Mouse (Mus musculus): Measurements from ENCODE around the gene Slc16a11. TPM values are rescaled to one million over a fixed set of nuclear protein-coding genes. Genes with fewer than 3 reads are reported as not detected.

Gene Slc16a11
- total and polyA plus RNA-seq, 3 experiments = 0.51 to 2.3 TPM; not detected in 1

GRCm38 (mm10) chr11:70254337-70254736 is 41.8 kb downstream of the Slc16a11 start:
- H3K27me3 ChIP-seq (replicated peaks) = peaks cover 89% of the 10 kb centered on the region
- no peak for DNase-seq (ENCODE audit: extremely low read depth)
- dilution Hi-C loops (cut with MboI; ENCODE audit: extremely low pct_ligation_motif_present, extremely low pct_unique_long_range_greater_than_20kb, low sequenced_read_pairs) = no loop called here

DNA sequence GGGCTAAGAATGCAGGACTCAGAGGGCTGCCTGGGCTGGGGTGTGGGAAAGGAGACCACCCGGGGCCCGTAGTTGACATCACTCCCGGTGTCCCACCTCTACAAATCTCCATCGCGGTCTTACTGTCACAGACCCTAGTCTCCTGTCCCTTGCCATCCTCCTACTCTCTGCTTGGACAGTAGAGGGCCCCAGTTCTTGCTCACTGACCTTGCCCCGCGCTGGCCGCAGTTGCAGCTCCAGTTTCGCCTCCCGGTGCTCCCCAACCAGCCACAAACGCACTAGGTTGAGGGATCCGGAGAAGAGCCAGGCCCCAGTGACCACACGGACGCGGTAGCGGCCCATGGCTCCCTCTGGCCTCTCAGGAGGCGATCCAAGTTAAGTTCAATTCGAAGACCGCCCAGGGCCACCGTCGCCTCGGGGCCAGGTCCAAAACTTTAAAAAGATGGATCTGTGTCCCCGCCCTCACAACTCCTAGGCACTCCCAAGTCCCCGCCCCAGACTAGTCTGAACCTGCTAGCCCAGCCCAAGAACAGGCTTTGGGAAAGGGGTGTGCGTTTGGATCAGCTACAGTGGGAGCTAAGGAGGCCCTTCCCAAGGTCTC is 42.5 kb downstream of the Slc16a11 start, which contains the start of gene Alox12:
TSS of gene Alox12 (minus strand) at position 423 of the 601 bp plus-strand sequence.
- no peak for DNase-seq (ENCODE audit: extremely low read depth)
- Histone ChIP-seq H3K36me3 (replicated peaks in 1 of 2; ENCODE audit: control insufficient read depth in 1 of 2, insufficient read depth in 1 of 2, low read length in 1 of 2) (no peaks in the 10 kb centered on the region), H3K27me3 (replicated peaks) (peaks cover 84% of the 10 kb centered on the region), H3K79me2 (replicated peaks; ENCODE audit: control insufficient read depth, extremely low read depth, insufficient read depth, poor library complexity, severe bottlenecking) (no peaks in the 10 kb centered on the region), H3K9ac (ENCODE audit: insufficient read depth, low read depth) (no peak within 1 kb of the TSS), H3K9me3 (replicated peaks; ENCODE audit: low read length) (peaks cover 3% of the 10 kb centered on the region), H3K4me1 (ENCODE audit: control insufficient read depth in 1 of 2, insufficient read depth in 2 of 2) (no peaks in the 10 kb centered on the region), H3K4me2 (ENCODE audit: insufficient read depth, low read depth, poor library complexity, severe bottlenecking) (no peak within 1 kb of the TSS), H3K27ac (ENCODE audit: insufficient read depth, low read depth) (no peak within 1 kb of the TSS), H3K4me3 (replicated peaks in 1 of 3; ENCODE audit: low read depth in 2 of 3, low read length in 2 of 3, poor library complexity in 1 of 3) (no peak within 1 kb of the TSS)
- dilution Hi-C loops (cut with MboI; ENCODE audit: extremely low pct_ligation_motif_present, extremely low pct_unique_long_range_greater_than_20kb, low sequenced_read_pairs) = no loop called here
- in situ Hi-C loops (cut with MboI; ENCODE audit: low pct_ligation_motif_present, low pct_unique_long_range_greater_than_20kb, low sequenced_read_pairs) = no loop called here
- TF ChIP-seq POLR2AphosphoS2 (IDR thresholded peaks at IDR 0.05; ENCODE audit: low read depth, low read length) = no peak
- TF ChIP-seq CTCF (conservative IDR thresholded peaks at IDR 0.05 in 1 of 2, IDR thresholded peaks at IDR 0.05 in 1 of 2; ENCODE audit: low read depth in 2 of 2, low read length in 2 of 2) = 0 out of 4 replicates have a peak, but pooled peaks of 1 of the 2 experiments have one; percentile 3

More at GRCm38 (mm10) chr11:70254337-70254736, 41.8 kb downstream of the Slc16a11 start:
- TF ChIP-seq RAD21 (IDR thresholded peaks at IDR 0.05; ENCODE audit: low read depth, low read length) = no peak
- TF ChIP-seq RCOR1 (conservative IDR thresholded peaks at IDR 0.05; ENCODE audit: low read depth, low read length) = no peak
- no peak for TF ChIP-seq USF2 (conservative IDR thresholded peaks at IDR 0.05; ENCODE audit: low read depth, low read length)
- TF ChIP-seq MAFK (IDR thresholded peaks at IDR 0.05; ENCODE audit: insufficient replicate concordance, low read length) = no peak
- no peak for TF ChIP-seq USF1 (IDR thresholded peaks at IDR 0.05; ENCODE audit: low read depth, low read length)
- no peak for TF ChIP-seq UBTF (IDR thresholded peaks at IDR 0.05; ENCODE audit: low read depth, low read length)
- no peak for TF ChIP-seq POLR2AphosphoS2 (IDR thresholded peaks at IDR 0.05; ENCODE audit: low read depth, low read length)
- Histone ChIP-seq H3K4me1 (ENCODE audit: control insufficient read depth in 1 of 2, insufficient read depth in 2 of 2) (no peaks in the 10 kb centered on the region), H3K4me3 (replicated peaks in 1 of 3; ENCODE audit: low read depth in 2 of 3, low read length in 2 of 3, poor library complexity in 1 of 3) (no peak overlapping the region), H3K79me2 (replicated peaks; ENCODE audit: control insufficient read depth, extremely low read depth, insufficient read depth, poor library complexity, severe bottlenecking) (no peaks in the 10 kb centered on the region), H3K27ac (ENCODE audit: insufficient read depth, low read depth) (no peak overlapping the region), H3K9me3 (replicated peaks; ENCODE audit: low read length) (peaks cover 3% of the 10 kb centered on the region), H3K9ac (ENCODE audit: insufficient read depth, low read depth) (no peak overlapping the region), H3K36me3 (replicated peaks in 1 of 2; ENCODE audit: control insufficient read depth in 1 of 2, insufficient read depth in 1 of 2, low read length in 1 of 2) (no peaks in the 10 kb centered on the region), H3K4me2 (ENCODE audit: insufficient read depth, low read depth, poor library complexity, severe bottlenecking) (no peak overlapping the region)
- in situ Hi-C loops (cut with MboI; ENCODE audit: low pct_ligation_motif_present, low pct_unique_long_range_greater_than_20kb, low sequenced_read_pairs) = no loop called here

GRCm38 (mm10) chr11:70259035-70259434 is 46.5 kb downstream of the Slc16a11 start:
- no peak overlapping the region for H3K27ac ChIP-seq (ENCODE audit: insufficient read depth, low read depth)

More at GRCm38 (mm10) chr11:70259035-70259434, 46.5 kb downstream of the Slc16a11 start:
- Histone ChIP-seq H3K9me3 (replicated peaks; ENCODE audit: low read length) (peaks cover 7% of the 10 kb centered on the region), H3K79me2 (replicated peaks; ENCODE audit: control insufficient read depth, extremely low read depth, insufficient read depth, poor library complexity, severe bottlenecking) (no peaks in the 10 kb centered on the region), H3K36me3 (replicated peaks in 1 of 2; ENCODE audit: control insufficient read depth in 1 of 2, insufficient read depth in 1 of 2, low read length in 1 of 2) (no peaks in the 10 kb centered on the region), H3K9ac (ENCODE audit: insufficient read depth, low read depth) (no peak overlapping the region), H3K4me3 (replicated peaks in 1 of 3; ENCODE audit: low read depth in 2 of 3, low read length in 2 of 3, poor library complexity in 1 of 3) (no peak overlapping the region), H3K27me3 (replicated peaks) (peaks cover 66% of the 10 kb centered on the region), H3K4me2 (ENCODE audit: insufficient read depth, low read depth, poor library complexity, severe bottlenecking) (no peak overlapping the region), H3K4me1 (ENCODE audit: control insufficient read depth in 1 of 2, insufficient read depth in 2 of 2) (no peaks in the 10 kb centered on the region)
- dilution Hi-C loops (cut with MboI; ENCODE audit: extremely low pct_ligation_motif_present, extremely low pct_unique_long_range_greater_than_20kb, low sequenced_read_pairs) (no loop called here), in situ Hi-C loops (cut with MboI; ENCODE audit: low pct_ligation_motif_present, low pct_unique_long_range_greater_than_20kb, low sequenced_read_pairs) (no loop called here)
- no peak for DNase-seq (ENCODE audit: extremely low read depth)
- TF ChIP-seq JUND (conservative IDR thresholded peaks at IDR 0.05; ENCODE audit: low read depth, low read length) (no peak), ZMIZ1 (IDR thresholded peaks at IDR 0.05; ENCODE audit: low read depth, low read length) (no peak), RAD21 (IDR thresholded peaks at IDR 0.05; ENCODE audit: low read depth, low read length) (no peak), GABPA (IDR thresholded peaks at IDR 0.05; ENCODE audit: insufficient replicate concordance, low read depth, low read length) (no peak), POLR2A (IDR thresholded peaks at IDR 0.05; ENCODE audit: low read depth, low read length) (no peak), ZC3H11A (IDR thresholded peaks at IDR 0.05; ENCODE audit: low read depth, low read length) (no peak), RCOR1 (conservative IDR thresholded peaks at IDR 0.05; ENCODE audit: low read depth, low read length) (no peak), ZNF384 (IDR thresholded peaks at IDR 0.05; ENCODE audit: low read depth, low read length) (no peak), UBTF (IDR thresholded peaks at IDR 0.05; ENCODE audit: low read depth, low read length) (no peak), JUN (IDR thresholded peaks at IDR 0.05; ENCODE audit: insufficient read depth, low read depth, low read length) (no peak), HCFC1 (IDR thresholded peaks at IDR 0.05; ENCODE audit: low read depth, low read length) (no peak)

Data from CH12.LX (cell line).